Mouse (Mus musculus) urinary bladder, postnatal 4 days (tissue): ENCODE results near the gene Pnma5.
"Not testable (repeated sequence)": the region's sequence is repeated elsewhere in the genome, so short reads cannot be mapped to it uniquely, and the experiment has no call there.

Experiments
- DNase-seq, 2 experiments: peaks; one replicate each; pipeline ENCODE4 v3.0.0; 2021 to 2022; ENCODE audit warnings: low spot score in 2 of 2

Gene Pnma5

GRCm38 (mm10) chrX:73037003-73037402 is at the start of gene Pnma5:
Pnma5 (minus strand) TSS chrX:73037103.
- DNase-seq = no peak

GRCm38 (mm10) chrX:73082267-73083055 is 45.6 kb upstream of the Pnma5 start, which contains the start of gene Xlr4a:
Xlr4a (minus strand) TSS chrX:73082478.
- DNase-seq = not testable (repeated sequence)

- not testable (repeated sequence) for DNase-seq
These were observed 29.9 kb upstream of the Pnma5 start for GRCm38 (mm10) chrX:73066765-73067312.

GRCm38 (mm10) chrX:73064415-73064793 is 27.5 kb upstream of the Pnma5 start, which contains the start of gene Pnma3:
Pnma3 (plus strand) TSS chrX:73064787.
- DNase-seq = no peak

GRCm38 (mm10) chrX:73063512-73064414 is 26.9 kb upstream of the Pnma5 start:
- peak in 1 of 2 experiments; percentile 58 for DNase-seq

GRCm38 (mm10) chrX:73062323-73062722 is 25.4 kb upstream of the Pnma5 start:
- DNase-seq = no peak

- no peak for DNase-seq
These were observed 24.6 kb upstream of the Pnma5 start for GRCm38 (mm10) chrX:73061528-73061927.

- peak; percentile 83 to 92 for DNase-seq
These were observed 17.1 kb upstream of the Pnma5 start for GRCm38 (mm10) chrX:73053860-73054563.

GRCm38 (mm10) chrX:73039666-73040065 is 2.8 kb upstream of the Pnma5 start:
- DNase-seq = no peak

- DNase-seq = no peak
These were observed 1.9 kb upstream of the Pnma5 start for GRCm38 (mm10) chrX:73038831-73039230.

- no peak for DNase-seq
These were observed 24.1 kb downstream of the Pnma5 start for GRCm38 (mm10) chrX:73012846-73013245.

- DNase-seq = peak; percentile 84 to 91
These were observed 29.1 kb downstream of the Pnma5 start for GRCm38 (mm10) chrX:73007597-73008479.

GRCm38 (mm10) chrX:73005678-73006077 is 31.2 kb downstream of the Pnma5 start:
- DNase-seq = no peak

- DNase-seq = no peak
These were observed 33.8 kb downstream of the Pnma5 start for GRCm38 (mm10) chrX:73003110-73003509.

- peak in 1 of 2 experiments; percentile 20 for DNase-seq
These were observed 41.4 kb downstream of the Pnma5 start for GRCm38 (mm10) chrX:72995542-72995941.

GRCm38 (mm10) chrX:72992291-72992919 is 44.5 kb downstream of the Pnma5 start:
- no peak for DNase-seq

- no peak for DNase-seq
These were observed 46.3 kb downstream of the Pnma5 start for GRCm38 (mm10) chrX:72990581-72990980.

GRCm38 (mm10) chrX:72988431-72988830 is 48.5 kb downstream of the Pnma5 start:
- DNase-seq = no peak

GRCm38 (mm10) chrX:72987520-72987905 is 49.4 kb downstream of the Pnma5 start:
- DNase-seq = no peak
